Mouse (Mus musculus): ENCODE measurements around the gene Adh1.

DNA sequence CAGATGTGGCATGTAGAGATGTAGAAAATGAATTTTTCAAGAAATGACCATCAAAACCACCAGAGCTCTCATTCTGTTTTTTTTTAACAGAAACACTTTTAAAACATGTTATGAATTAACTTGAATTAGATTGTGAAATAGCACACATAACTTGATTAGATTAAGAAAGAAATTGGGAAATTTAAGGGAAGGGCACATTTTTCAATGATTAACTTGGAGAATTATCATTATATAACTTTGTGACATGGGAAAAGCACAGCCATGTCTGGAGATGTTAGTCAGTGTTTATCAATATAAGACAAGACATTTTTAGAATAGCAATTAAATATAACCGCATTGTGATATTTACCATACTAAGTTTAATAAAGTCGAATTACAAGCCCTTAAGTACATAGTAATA, 29.3 kb upstream of the Adh1 start:
- TF ChIP-seq CTCF (IDR thresholded peaks at IDR 0.05; ENCODE audit: low read depth) (no peak), EP300 (IDR thresholded peaks at IDR 0.05; ENCODE audit: low read depth) (no peak)

All from heart, postnatal 0 days (tissue).